ENCODE assay signal across 8 mouse cellular contexts in genomic region chr14:120275246-120276238, GRCm38 (mm10). TPM values are rescaled to one million over a fixed set of nuclear protein-coding genes. Genes with fewer than 3 reads are reported as not detected.
DNase-seq lines count a peak whose midpoint lies in the region; ATAC-seq lines count a peak whose summit lies in the region.

Mbnl2 (plus strand) TSS chr14:120275669.

- DNase-seq in adipocyte (ENCODE audit: low spot score) = peak; percentile 89
- peak; percentile 96 for DNase-seq in embryo, embryonic 10 days (ENCODE audit: low spot score)
- peak; percentile 91 for DNase-seq in gastrocnemius, postnatal 10 days
- DNase-seq in left cerebral cortex, postnatal 10 days (ENCODE audit: extremely low spot score in 1 of 2, low spot score in 2 of 2) = peak; percentile 95 to 97
- DNase-seq in right cerebral cortex, postnatal 25 days = peak; percentile 96
- peak; percentile 94 to 96 for DNase-seq in urinary bladder, postnatal 4 days (ENCODE audit: low spot score in 2 of 2)

- intact Hi-C loops in left cerebral cortex, postnatal 10 days (cut with DNase I) = loop anchor here (5.0 kb wide), 3 partner anchors 117 to 202 kb away; partner anchors contain the start of gene Rap2a

- peak; percentile 96 for ATAC-seq in inflammation-experienced regulatory T-cells, adult 6 months
- ATAC-seq in megakaryocyte-erythroid progenitor cell, adult 5-6 weeks (replicated peaks; ENCODE audit: low FRiP score, low TSS enrichment, poor library complexity, severe bottlenecking) = peak; percentile 92

RNA-seq across cellular contexts. Expression of gene Mbnl2, which starts in this region (rescaled TPM):
- 100 to 1,000 TPM; 213 to 224 TPM for total RNA-seq in gastrocnemius, postnatal 10 days (2021)
- polyA plus RNA-seq in inflammation-experienced regulatory T-cells, adult 6 months (2017; shearing (Covaris generic)) = 10 to 100 TPM; 42.4 to 57.5 (median 51.7) TPM
- total RNA-seq in left cerebral cortex, postnatal 10 days (2021) = 100 to 1,000 TPM; 122 to 131 TPM
- 27.2 and 33.1 TPM in 2 replicates for total RNA-seq in megakaryocyte-erythroid progenitor cell, adult 5-6 weeks (2014; fragmentation: Nextera tagmentation)
- total RNA-seq in megakaryocyte-erythroid progenitor cell, adult 5-6 weeks (2017) = 35.3 and 44.1 TPM in 2 replicates

Comparison
In these comparisons a context has a peak if more than half of its experiments do, and no peak if none do; other contexts are left out.
1. Peak in every context shown above with its lines: DNase-seq and ATAC-seq.